Mouse (Mus musculus) megakaryocyte, adult 5-6 weeks (primary cell): Measurements from ENCODE around the gene Slc51a. TPM values are rescaled to one million over a fixed set of nuclear protein-coding genes. Genes with fewer than 3 reads are reported as not detected.

Source experiments
- ATAC-seq: 2 replicates; pipeline ENCODE4 v1.8.0; 2016; ENCODE audit warnings: mild to moderate bottlenecking, inconsistent platforms; ENCODE audit not compliant: poor library complexity, severe bottlenecking
- total RNA-seq, 2 experiments: library from RNA; stranded (forward) in 1 of 2; stranded (reverse) in 1 of 2; fragments of 153-499, 151-499 nt in 1 of 2; fragments of 221-1000, 200-1000 nt in 1 of 2; gene quantifications; 2 replicates each; pipeline versions ENCODE4 v1.2.3 to v1.2.4; 2015 to 2017

Slc51a gene
- not detected in 2 replicates for total RNA-seq (2015)
- total RNA-seq (2017): 0.94 TPM in 1 of 2 replicates, not detected in the other

GRCm38 (mm10) chr16:32487234-32488111 is at the start of gene Slc51a:
Gene Slc51a (minus strand): TSS chr16:32487879.
- ATAC-seq: no peak

GRCm38 (mm10) chr16:32535157-32535751 is 47.6 kb upstream of the Slc51a start:
- ATAC-seq: no peak

GRCm38 (mm10) chr16:32532878-32533826 is 45.5 kb upstream of the Slc51a start:
- peak; percentile 84 for ATAC-seq

GRCm38 (mm10) chr16:32526906-32527305 is 39.2 kb upstream of the Slc51a start:
- no peak for ATAC-seq

- no peak for ATAC-seq
Measured at GRCm38 (mm10) chr16:32524244-32524615, 36.6 kb upstream of the Slc51a start.

- no peak for ATAC-seq
Measured at GRCm38 (mm10) chr16:32523462-32524243, 36.0 kb upstream of the Slc51a start.

GRCm38 (mm10) chr16:32522578-32523194 is 35.0 kb upstream of the Slc51a start:
- ATAC-seq: no peak

- peak; percentile 72 for ATAC-seq
Measured at GRCm38 (mm10) chr16:32520372-32520748, 32.7 kb upstream of the Slc51a start.

GRCm38 (mm10) chr16:32519656-32520371 is 32.1 kb upstream of the Slc51a start:
- ATAC-seq: 0 out of 2 replicates have a peak, but pooled peaks have one; percentile 6

GRCm38 (mm10) chr16:32517785-32518481 is 30.3 kb upstream of the Slc51a start:
- ATAC-seq: no peak

- ATAC-seq: no peak
Measured at GRCm38 (mm10) chr16:32516006-32516962, 28.6 kb upstream of the Slc51a start.

GRCm38 (mm10) chr16:32513948-32514347 is 26.3 kb upstream of the Slc51a start:
- ATAC-seq: no peak

- no peak for ATAC-seq
Measured at GRCm38 (mm10) chr16:32513401-32513800, 25.7 kb upstream of the Slc51a start.

- no peak for ATAC-seq
Measured at GRCm38 (mm10) chr16:32512921-32513320, 25.2 kb upstream of the Slc51a start.

- ATAC-seq: no peak
Measured at GRCm38 (mm10) chr16:32511827-32512490, 24.3 kb upstream of the Slc51a start.

- no peak for ATAC-seq
Measured at GRCm38 (mm10) chr16:32511338-32511734, 23.7 kb upstream of the Slc51a start.
